Mouse (Mus musculus): ENCODE results near the gene Pepd. TPM values are rescaled to one million over a fixed set of nuclear protein-coding genes. Genes with fewer than 3 reads are reported as not detected.

Gene Pepd
- total RNA-seq, 1 experiment from 2014 or later: 23.5 TPM

DNA sequence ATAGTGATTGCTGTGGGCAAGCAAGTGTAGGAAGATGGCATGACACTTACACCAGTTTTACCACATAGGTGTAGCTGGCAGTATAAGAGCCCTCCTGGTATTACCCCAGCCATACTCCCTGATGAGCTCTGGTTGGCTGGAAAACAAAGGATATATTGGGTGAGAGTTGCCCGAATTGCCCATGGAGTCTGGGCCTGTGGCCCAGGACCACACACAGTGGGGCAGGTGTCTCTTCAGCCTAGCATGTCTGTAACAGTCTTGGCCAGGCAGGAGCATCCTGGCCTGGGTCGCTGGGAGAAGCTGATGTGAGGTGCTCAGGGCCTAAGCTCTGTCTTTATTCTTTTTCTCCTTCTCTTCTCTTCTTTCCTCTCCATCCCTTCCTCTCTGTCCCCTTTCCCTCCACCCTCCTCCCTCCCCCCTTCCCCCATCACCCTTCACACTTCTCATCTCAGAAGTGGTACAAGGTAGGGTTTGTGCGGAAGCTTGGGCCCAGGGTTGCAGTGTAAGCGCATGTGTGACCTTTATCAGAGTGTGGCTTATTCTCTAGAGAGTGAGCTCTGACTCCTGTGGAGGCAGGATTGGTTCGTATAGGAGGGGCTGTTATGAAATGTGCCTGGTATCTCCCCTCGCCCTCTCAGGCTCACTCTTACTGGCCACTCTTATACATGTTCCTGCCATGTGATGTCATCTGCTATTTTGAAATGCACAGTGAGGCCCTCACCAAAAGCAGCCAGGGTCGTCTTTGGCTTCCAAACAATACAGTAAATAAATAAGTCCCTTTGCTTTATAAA, 83.9 kb downstream of the Pepd start:
- no peak for ATAC-seq (replicated peaks in 1 of 2; ENCODE audit: insufficient read depth in 1 of 2, low FRiP score in 2 of 2, low TSS enrichment in 1 of 2, low read depth in 1 of 2, poor library complexity in 2 of 2, severe bottlenecking in 2 of 2)

DNA sequence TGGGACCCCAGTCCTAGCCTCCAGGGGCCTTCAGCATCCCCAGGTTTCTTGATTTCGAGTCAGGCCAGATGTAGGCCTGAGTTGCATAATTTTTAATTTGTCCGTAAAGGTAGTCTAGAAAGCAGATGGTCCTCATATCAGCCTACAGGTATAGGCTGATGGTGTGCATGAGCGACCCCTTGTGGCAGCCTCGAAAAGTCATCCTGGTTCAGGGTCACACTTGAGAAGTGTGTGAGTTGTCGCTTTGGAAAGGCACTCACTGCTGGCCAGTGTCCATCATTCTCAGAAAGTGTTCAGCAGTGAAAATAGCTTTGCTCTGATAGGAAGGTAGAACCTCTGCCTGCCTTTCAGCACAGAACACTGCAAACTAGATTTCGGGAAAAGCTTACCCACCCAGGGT, 88.7 kb downstream of the Pepd start:
- ATAC-seq (replicated peaks in 1 of 2; ENCODE audit: insufficient read depth in 1 of 2, low FRiP score in 2 of 2, low TSS enrichment in 1 of 2, low read depth in 1 of 2, poor library complexity in 2 of 2, severe bottlenecking in 2 of 2): peak; percentile 50 to 71; a peak in 3 of 4 replicates

GRCm38 (mm10) chr7:35003171-35003737, 91.1 kb downstream of the Pepd start:
- no peak for ATAC-seq (replicated peaks in 1 of 2; ENCODE audit: insufficient read depth in 1 of 2, low FRiP score in 2 of 2, low TSS enrichment in 1 of 2, low read depth in 1 of 2, poor library complexity in 2 of 2, severe bottlenecking in 2 of 2)

DNA sequence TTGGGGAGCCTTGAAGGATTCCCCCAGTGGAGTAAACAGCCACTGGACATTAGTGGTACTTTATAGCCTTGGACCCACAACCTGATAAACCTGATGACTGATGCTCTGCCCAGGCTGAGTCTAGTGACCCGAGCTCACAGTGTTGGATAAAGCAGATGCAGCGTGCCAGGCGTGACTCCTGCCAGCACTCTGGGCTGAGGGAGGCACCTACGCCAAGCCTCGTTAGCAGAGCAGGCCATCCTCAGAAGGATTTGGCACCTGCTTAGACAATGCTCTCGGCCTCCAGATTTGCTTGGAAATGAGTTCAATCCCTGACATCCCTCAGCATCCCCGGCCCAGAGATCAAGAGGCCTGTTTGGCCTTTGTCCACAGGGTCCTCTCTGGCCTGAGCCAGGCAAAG, 94.5 kb downstream of the Pepd start:
- no peak for ATAC-seq (replicated peaks in 1 of 2; ENCODE audit: insufficient read depth in 1 of 2, low FRiP score in 2 of 2, low TSS enrichment in 1 of 2, low read depth in 1 of 2, poor library complexity in 2 of 2, severe bottlenecking in 2 of 2)

GRCm38 (mm10) chr7:35013228-35013627, 101.0 kb downstream of the Pepd start:
- no peak for ATAC-seq (replicated peaks in 1 of 2; ENCODE audit: insufficient read depth in 1 of 2, low FRiP score in 2 of 2, low TSS enrichment in 1 of 2, low read depth in 1 of 2, poor library complexity in 2 of 2, severe bottlenecking in 2 of 2)

GRCm38 (mm10) chr7:35015252-35015651, 103.1 kb downstream of the Pepd start:
- ATAC-seq (replicated peaks in 1 of 2; ENCODE audit: insufficient read depth in 1 of 2, low FRiP score in 2 of 2, low TSS enrichment in 1 of 2, low read depth in 1 of 2, poor library complexity in 2 of 2, severe bottlenecking in 2 of 2): no peak

GRCm38 (mm10) chr7:35021365-35021764, 109.2 kb downstream of the Pepd start:
- no peak for ATAC-seq (replicated peaks in 1 of 2; ENCODE audit: insufficient read depth in 1 of 2, low FRiP score in 2 of 2, low TSS enrichment in 1 of 2, low read depth in 1 of 2, poor library complexity in 2 of 2, severe bottlenecking in 2 of 2)

DNA sequence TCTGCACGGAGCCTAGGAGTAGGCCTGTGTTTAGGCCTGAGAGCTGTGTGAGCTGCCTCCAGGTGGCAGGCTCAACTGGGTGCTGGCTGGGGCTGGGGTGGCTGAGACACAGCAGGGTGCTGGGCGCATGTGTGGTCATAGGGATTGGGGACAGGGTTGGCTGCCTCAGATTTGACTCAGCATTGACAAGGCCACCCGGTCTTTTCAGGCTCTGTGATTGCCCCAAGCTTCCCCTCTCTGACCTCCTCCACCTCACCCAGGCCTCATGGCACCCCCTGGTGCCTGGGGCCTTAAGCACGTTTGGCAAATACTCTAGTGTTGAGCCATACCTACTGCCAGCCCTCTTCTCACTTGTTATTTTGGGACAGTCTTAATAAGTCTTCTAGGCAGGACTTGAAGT, 111.1 kb downstream of the Pepd start:
- no peak for ATAC-seq (replicated peaks in 1 of 2; ENCODE audit: insufficient read depth in 1 of 2, low FRiP score in 2 of 2, low TSS enrichment in 1 of 2, low read depth in 1 of 2, poor library complexity in 2 of 2, severe bottlenecking in 2 of 2)

GRCm38 (mm10) chr7:35024426-35024825, 112.2 kb downstream of the Pepd start:
- no peak for ATAC-seq (replicated peaks in 1 of 2; ENCODE audit: insufficient read depth in 1 of 2, low FRiP score in 2 of 2, low TSS enrichment in 1 of 2, low read depth in 1 of 2, poor library complexity in 2 of 2, severe bottlenecking in 2 of 2)

DNA sequence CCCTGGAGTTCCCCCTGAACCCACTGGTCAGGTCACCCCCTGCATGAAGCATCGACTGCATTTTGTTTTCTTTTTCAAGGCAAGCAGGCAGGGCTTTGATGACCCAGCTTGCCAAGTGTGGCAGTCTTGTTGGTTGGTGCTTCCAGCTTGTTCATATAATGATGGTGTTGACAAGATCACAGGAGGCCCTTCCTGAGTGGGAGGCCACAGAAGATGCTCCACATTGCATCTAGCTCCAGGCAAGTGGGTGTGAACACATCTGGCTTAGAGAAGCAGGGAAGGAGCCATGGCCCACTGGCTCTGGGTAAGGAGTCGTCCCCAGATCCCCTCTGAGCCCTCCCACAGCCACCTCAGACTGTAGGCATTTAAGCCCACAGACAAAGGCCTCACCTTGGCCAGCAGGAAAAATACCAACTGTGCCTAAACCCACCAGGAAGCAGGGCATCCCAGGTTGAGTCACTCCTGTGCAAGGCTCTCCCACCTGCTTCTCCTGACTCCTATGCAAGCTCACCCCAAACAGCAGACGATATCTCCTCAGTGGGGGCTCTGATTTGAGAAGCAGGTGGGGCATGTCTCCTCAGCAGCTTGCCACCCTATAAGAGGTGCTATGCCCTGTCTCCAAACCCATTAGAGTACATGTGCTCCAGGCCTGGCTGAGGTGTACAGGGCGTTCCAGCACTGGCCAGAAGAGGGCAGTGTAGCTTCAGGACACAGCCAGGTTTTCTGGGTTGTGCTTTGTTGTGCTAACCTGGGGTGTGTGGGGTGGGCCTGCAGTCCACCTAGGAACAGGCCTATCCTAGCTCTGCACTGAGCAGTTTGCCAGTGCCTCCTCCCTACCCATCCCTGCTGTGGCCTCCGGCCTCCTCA, 113.5 kb downstream of the Pepd start:
- ATAC-seq (replicated peaks in 1 of 2; ENCODE audit: insufficient read depth in 1 of 2, low FRiP score in 2 of 2, low TSS enrichment in 1 of 2, low read depth in 1 of 2, poor library complexity in 2 of 2, severe bottlenecking in 2 of 2): peak; percentile 80 to 83

DNA sequence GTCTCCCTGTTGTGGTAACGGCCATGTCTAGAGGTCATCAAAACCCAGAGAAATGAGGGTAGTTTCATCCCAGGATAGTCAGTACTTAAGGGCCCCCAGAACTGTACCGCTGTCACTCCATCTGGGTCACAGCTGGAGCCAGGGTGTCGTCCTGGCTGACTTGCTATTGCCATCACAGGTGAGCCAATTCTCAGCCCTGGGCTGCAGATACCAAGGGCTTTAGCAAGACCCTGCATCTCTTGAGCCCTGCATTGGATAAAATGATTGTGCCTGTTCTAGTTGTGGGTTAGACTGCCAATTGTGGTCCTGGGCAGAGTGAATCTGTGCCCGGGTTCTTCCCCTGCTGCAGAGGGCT, 114.1 kb downstream of the Pepd start:
- no peak for ATAC-seq (replicated peaks in 1 of 2; ENCODE audit: insufficient read depth in 1 of 2, low FRiP score in 2 of 2, low TSS enrichment in 1 of 2, low read depth in 1 of 2, poor library complexity in 2 of 2, severe bottlenecking in 2 of 2)

DNA sequence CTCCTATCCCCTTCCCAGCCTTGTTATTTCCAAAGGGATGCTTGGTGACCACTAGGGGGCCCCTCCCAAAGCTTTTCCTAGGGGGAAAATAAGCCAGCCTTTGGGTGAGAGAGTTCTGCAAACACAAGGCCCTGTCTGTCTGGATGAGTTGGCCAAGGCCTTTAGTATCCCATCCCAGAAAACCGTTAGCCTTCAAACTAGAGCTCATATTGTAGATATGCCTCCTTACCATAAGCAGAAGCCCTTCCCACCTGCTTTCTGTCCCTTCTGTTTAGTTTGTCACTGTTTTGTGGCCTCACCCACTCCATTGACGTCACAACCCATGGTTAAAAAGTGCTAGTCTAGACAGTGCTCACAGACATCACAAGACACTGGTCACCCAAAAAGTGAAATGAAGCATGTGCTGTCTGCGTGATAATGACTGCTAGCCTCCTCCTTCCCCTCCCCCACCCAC, 114.7 kb downstream of the Pepd start:
- no peak for ATAC-seq (replicated peaks in 1 of 2; ENCODE audit: insufficient read depth in 1 of 2, low FRiP score in 2 of 2, low TSS enrichment in 1 of 2, low read depth in 1 of 2, poor library complexity in 2 of 2, severe bottlenecking in 2 of 2)

DNA sequence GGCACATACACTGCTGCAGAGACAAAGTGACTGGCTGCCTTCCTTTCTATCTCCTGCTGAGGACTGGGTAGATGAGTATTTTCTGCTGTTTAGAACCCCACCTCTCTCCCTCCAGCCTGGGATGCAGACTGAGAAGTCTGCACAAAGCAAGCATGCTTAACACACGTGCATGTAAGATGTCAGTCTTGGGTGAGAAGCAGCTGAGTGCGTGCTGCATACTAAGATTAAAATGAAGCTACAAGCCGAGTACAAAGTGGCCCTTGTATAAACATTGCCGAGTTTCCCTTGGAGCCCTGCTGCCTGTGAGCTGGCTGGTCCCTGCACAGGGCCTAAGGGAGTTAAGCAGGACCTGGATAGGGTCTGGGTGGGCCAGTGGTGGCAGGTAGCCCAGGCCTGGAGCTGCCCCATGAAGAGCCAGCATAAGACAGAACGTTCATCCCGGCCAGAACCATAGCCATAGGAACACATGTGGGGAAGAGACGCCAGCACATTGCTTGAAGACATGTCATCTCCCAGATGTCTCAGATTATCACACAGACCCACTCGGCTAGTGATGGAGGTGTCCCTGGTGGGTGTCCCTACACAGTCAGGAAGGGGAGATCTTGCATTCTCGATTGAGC, 115.7 kb downstream of the Pepd start:
- no peak for ATAC-seq (replicated peaks in 1 of 2; ENCODE audit: insufficient read depth in 1 of 2, low FRiP score in 2 of 2, low TSS enrichment in 1 of 2, low read depth in 1 of 2, poor library complexity in 2 of 2, severe bottlenecking in 2 of 2)

DNA sequence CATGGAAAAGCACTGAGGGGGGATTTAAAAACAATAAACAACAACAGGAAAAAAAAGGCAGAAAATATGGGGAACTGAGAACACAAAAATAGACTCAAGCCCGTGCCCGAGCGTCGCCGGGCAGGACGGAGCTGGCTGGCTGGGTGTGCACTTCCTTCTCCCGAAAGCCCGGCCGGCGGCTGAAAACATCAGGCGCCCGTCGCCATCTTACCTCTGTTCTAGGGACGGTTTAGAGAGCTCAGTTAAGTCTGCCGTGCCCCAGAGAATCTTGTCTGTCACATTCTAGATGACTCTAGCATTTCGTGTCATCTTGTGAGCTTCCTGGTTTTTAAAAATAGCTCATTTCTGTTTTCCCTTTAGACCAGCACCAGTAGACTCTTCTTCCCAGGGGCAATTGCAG, 116.4 kb downstream of the Pepd start:
- ATAC-seq (replicated peaks in 1 of 2; ENCODE audit: insufficient read depth in 1 of 2, low FRiP score in 2 of 2, low TSS enrichment in 1 of 2, low read depth in 1 of 2, poor library complexity in 2 of 2, severe bottlenecking in 2 of 2): 0 out of 4 replicates have a peak, but pooled peaks of 1 of the 2 experiments have one; percentile 3

GRCm38 (mm10) chr7:35029228-35029627, 117.0 kb downstream of the Pepd start:
- ATAC-seq (replicated peaks in 1 of 2; ENCODE audit: insufficient read depth in 1 of 2, low FRiP score in 2 of 2, low TSS enrichment in 1 of 2, low read depth in 1 of 2, poor library complexity in 2 of 2, severe bottlenecking in 2 of 2): no peak

GRCm38 (mm10) chr7:35029648-35030047, 117.5 kb downstream of the Pepd start:
- ATAC-seq (replicated peaks in 1 of 2; ENCODE audit: insufficient read depth in 1 of 2, low FRiP score in 2 of 2, low TSS enrichment in 1 of 2, low read depth in 1 of 2, poor library complexity in 2 of 2, severe bottlenecking in 2 of 2): no peak

DNA sequence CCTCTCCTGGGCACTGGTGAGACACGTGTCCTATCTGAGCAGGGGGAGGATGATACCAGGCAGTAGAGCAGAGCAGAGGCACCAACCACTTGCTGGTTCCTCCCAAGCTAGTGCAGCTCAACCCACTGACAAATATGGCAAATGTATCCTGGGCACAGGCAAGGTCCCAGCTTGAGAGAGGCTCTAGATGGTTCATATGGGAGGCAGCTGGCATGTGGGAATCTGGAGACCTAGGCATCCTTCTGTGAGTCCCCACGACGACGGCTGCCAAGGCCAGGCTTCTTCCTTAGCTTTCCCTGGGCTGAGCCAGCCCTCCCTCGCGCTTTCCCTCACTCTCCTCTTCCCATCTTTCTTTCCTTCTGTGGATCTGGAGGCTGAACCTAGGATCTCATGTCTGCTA, 118.4 kb downstream of the Pepd start:
- no peak for ATAC-seq (replicated peaks in 1 of 2; ENCODE audit: insufficient read depth in 1 of 2, low FRiP score in 2 of 2, low TSS enrichment in 1 of 2, low read depth in 1 of 2, poor library complexity in 2 of 2, severe bottlenecking in 2 of 2)

DNA sequence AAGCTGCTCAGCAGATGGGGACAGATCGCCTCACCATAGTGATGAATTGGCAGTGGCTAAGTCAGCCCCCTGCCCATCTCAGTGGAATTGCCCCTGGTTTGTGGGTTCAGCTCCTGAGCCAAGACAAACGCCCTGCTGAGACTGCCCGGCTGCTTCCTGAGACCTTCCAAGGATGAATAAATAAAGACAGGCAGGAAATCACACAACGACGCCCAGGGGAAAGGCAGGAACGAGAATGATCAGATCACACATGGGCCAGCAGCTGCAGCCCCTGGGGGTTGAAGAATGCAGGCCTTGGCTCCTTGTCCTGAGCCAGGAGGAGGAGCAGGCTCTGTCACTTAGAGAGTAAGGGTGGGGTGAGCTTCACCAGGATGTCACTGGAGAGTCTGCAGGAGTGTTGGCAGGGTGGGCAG, 123.0 kb downstream of the Pepd start:
- no peak for ATAC-seq (replicated peaks in 1 of 2; ENCODE audit: insufficient read depth in 1 of 2, low FRiP score in 2 of 2, low TSS enrichment in 1 of 2, low read depth in 1 of 2, poor library complexity in 2 of 2, severe bottlenecking in 2 of 2)
